In genomic region chr2:158893171-158893853, GRCm38 (mm10) we compare ENCODE assay signal across 11 mouse cellular contexts.
DNase-seq lines count a peak whose midpoint lies in the region; ATAC-seq and TF ChIP-seq lines count a peak whose summit lies in the region.
"Had no signal": no experiment of that assay in that cellular context is flagged by ENCODE, and none has a peak within 500 bp of the region (broad histone marks: within the 10 kb centered on the region; RNA-seq: fewer than 3 reads in every experiment).

No protein-coding gene starts in this region.

- H3K9me3 ChIP-seq in lung, embryonic 14.5 days (ENCODE audit: low read depth, low read length), result no peaks in the 10 kb centered on the region
- no peaks in the 10 kb centered on the region for H3K9me3 ChIP-seq in neural tube, embryonic 11.5 days (ENCODE audit: control insufficient read depth, low read length)
- H3K9me3 ChIP-seq in midbrain, embryonic 10.5 days (replicated peaks), result no peaks in the 10 kb centered on the region

- peak; percentile 16 to 34 for DNase-seq in cerebellum, postnatal 14 days
- no peak for DNase-seq in cerebellum, postnatal 36 days
- peak; percentile 63 for DNase-seq in lung, embryonic 14.5 days
- DNase-seq in lung, adult 18-20 months, result no peak
- DNase-seq in kidney, postnatal 10 days, result peak; percentile 38
- DNase-seq in neural tube, embryonic 11.5 days (ENCODE audit: low spot score), result peak; percentile 33
- DNase-seq in midbrain, embryonic 10.5 days (ENCODE audit: low spot score), result no peak
- DNase-seq in right cerebral cortex, postnatal 4 days, result no peak
- DNase-seq: heart, postnatal 14 days; thymus, adult 2 months had no signal

- no peak overlapping the region for H3K9ac ChIP-seq in lung, embryonic 14.5 days
- H3K9ac ChIP-seq in neural tube, embryonic 11.5 days (ENCODE audit: low read length), result no peak overlapping the region

- H3K4me2 ChIP-seq in lung, embryonic 14.5 days, result peak overlapping the region; percentile 28; the same call in 1 of the 2 replicates
- H3K4me2 ChIP-seq in neural tube, embryonic 11.5 days (ENCODE audit: low read depth), result no peak overlapping the region

- H3K36me3 ChIP-seq in lung, embryonic 14.5 days (ENCODE audit: insufficient read depth), result no peaks in the 10 kb centered on the region
- no peaks in the 10 kb centered on the region for H3K36me3 ChIP-seq in neural tube, embryonic 11.5 days (ENCODE audit: control insufficient read depth, insufficient read depth, low read length)
- no peaks in the 10 kb centered on the region for H3K36me3 ChIP-seq in midbrain, embryonic 10.5 days

- peak; percentile 91 for ATAC-seq in lung, embryonic 14.5 days (ENCODE audit: insufficient read depth)
- ATAC-seq in neural tube, embryonic 11.5 days (ENCODE audit: insufficient read depth, low FRiP score, low TSS enrichment), result no peak

- H3K27me3 ChIP-seq in lung, embryonic 14.5 days (ENCODE audit: insufficient read depth, low read length), result no peaks in the 10 kb centered on the region
- H3K27me3 ChIP-seq in neural tube, embryonic 11.5 days (ENCODE audit: control insufficient read depth, insufficient read depth, low read length), result no peaks in the 10 kb centered on the region
- no peaks in the 10 kb centered on the region for H3K27me3 ChIP-seq in midbrain, embryonic 10.5 days (ENCODE audit: low read depth, poor library complexity, severe bottlenecking)

- no peak overlapping the region for H3K4me3 ChIP-seq in lung, embryonic 14.5 days (ENCODE audit: low read depth, low read length)
- no peak overlapping the region for H3K4me3 ChIP-seq in neural tube, embryonic 11.5 days (ENCODE audit: low read depth, low read length)
- H3K4me3 ChIP-seq in midbrain, embryonic 10.5 days, result no peak overlapping the region

- 14% methylated on average over 16 of the region's 16 CpGs for WGBS in lung, embryonic 14.5 days
- WGBS in neural tube, embryonic 11.5 days, result 26% methylated on average over 14 of the region's 16 CpGs
- WGBS in midbrain, embryonic 10.5 days, result 83% methylated on average over 16 of the region's 16 CpGs

- TF ChIP-seq CTCF in lung, embryonic 14.5 days (IDR thresholded peaks at IDR 0.05; ENCODE audit: low read depth), result no peak

- H3K27ac ChIP-seq in lung, embryonic 14.5 days (ENCODE audit: low read depth), result no peak overlapping the region
- H3K27ac ChIP-seq in neural tube, embryonic 11.5 days (ENCODE audit: low read depth, low read length), result no peak overlapping the region
- no peak overlapping the region for H3K27ac ChIP-seq in midbrain, embryonic 10.5 days (replicated peaks)
- H3K27ac ChIP-seq: macrophage had no signal

- no peaks in the 10 kb centered on the region for H3K4me1 ChIP-seq in lung, embryonic 14.5 days (ENCODE audit: insufficient read depth)
- H3K4me1 ChIP-seq in neural tube, embryonic 11.5 days (ENCODE audit: control insufficient read depth, insufficient read depth, low read length), result peaks cover 1% of the 10 kb centered on the region; the same call in 1 of the 2 replicates
- 0 out of 2 replicates have a peak, but pooled peaks cover 5% of the 10 kb centered on the region for H3K4me1 ChIP-seq in midbrain, embryonic 10.5 days

Comparison
In these comparisons a context has a peak if more than half of its experiments do, and no peak if none do; other contexts are left out.
1. DNase-seq: peak in cerebellum, postnatal 14 days (2 of 2), lung, embryonic 14.5 days (single experiment), kidney, postnatal 10 days (single experiment) and neural tube, embryonic 11.5 days (single experiment); none in cerebellum, postnatal 36 days (0 of 2), lung, adult 18-20 months (0 of 2), midbrain, embryonic 10.5 days (single experiment) and right cerebral cortex, postnatal 4 days (single experiment).